Mouse (Mus musculus): ENCODE measurements around the gene Hecw2. TPM values are rescaled to one million over a fixed set of nuclear protein-coding genes. Genes with fewer than 3 reads are reported as not detected.

Hecw2 gene
- polyA plus RNA-seq, 1 experiment from 2014 or later = 6.0 TPM

GRCm38 (mm10) chr1:54153216-54153786 is 41.7 kb downstream of the Hecw2 start:
- 81% methylated on average over 6 of the region's 6 CpGs for WGBS
- no peak for ATAC-seq (ENCODE audit: insufficient number of reproducible peaks, low FRiP score, low TSS enrichment, low read depth)
- Histone ChIP-seq H3K9ac (no peak overlapping the region), H3K9me3 (replicated peaks) (no peaks in the 10 kb centered on the region), H3K36me3 (no peaks in the 10 kb centered on the region), H3K4me3 (replicated peaks) (no peak overlapping the region), H3K27ac (replicated peaks) (no peak overlapping the region), H3K4me1 (no peaks in the 10 kb centered on the region), H3K27me3 (no peaks in the 10 kb centered on the region), H3K4me2 (replicated peaks) (no peak overlapping the region)

- H3K9ac ChIP-seq = no peak overlapping the region
- no peaks in the 10 kb centered on the region for H3K36me3 ChIP-seq
- ATAC-seq (ENCODE audit: insufficient number of reproducible peaks, low FRiP score, low TSS enrichment, low read depth) = no peak
- WGBS = 86% methylated on average over 5 of the region's 5 CpGs
- no peaks in the 10 kb centered on the region for H3K27me3 ChIP-seq
- H3K9me3 ChIP-seq (replicated peaks) = no peaks in the 10 kb centered on the region
- no peaks in the 10 kb centered on the region for H3K4me1 ChIP-seq
- no peak overlapping the region for H3K4me2 ChIP-seq (replicated peaks)
- no peak overlapping the region for H3K4me3 ChIP-seq (replicated peaks)
- H3K27ac ChIP-seq (replicated peaks) = no peak overlapping the region
Measured at GRCm38 (mm10) chr1:54145106-54145505, 49.9 kb downstream of the Hecw2 start.

GRCm38 (mm10) chr1:54133802-54134436 is 61.0 kb downstream of the Hecw2 start:
- Histone ChIP-seq H3K27me3 (no peaks in the 10 kb centered on the region), H3K4me3 (replicated peaks) (no peak overlapping the region), H3K4me2 (replicated peaks) (no peak overlapping the region), H3K9ac (no peak overlapping the region), H3K4me1 (0 out of 2 replicates have a peak, but pooled peaks cover 3% of the 10 kb centered on the region), H3K36me3 (no peaks in the 10 kb centered on the region), H3K27ac (replicated peaks) (no peak overlapping the region), H3K9me3 (replicated peaks) (no peaks in the 10 kb centered on the region)
- WGBS = 72% methylated on average over 4 of the region's 4 CpGs
- ATAC-seq (ENCODE audit: insufficient number of reproducible peaks, low FRiP score, low TSS enrichment, low read depth) = no peak

- Histone ChIP-seq H3K4me3 (replicated peaks) (no peak overlapping the region), H3K4me2 (replicated peaks) (no peak overlapping the region), H3K4me1 (0 out of 2 replicates have a peak, but pooled peaks cover 14% of the 10 kb centered on the region), H3K27me3 (no peaks in the 10 kb centered on the region), H3K36me3 (no peaks in the 10 kb centered on the region), H3K9me3 (replicated peaks) (no peaks in the 10 kb centered on the region), H3K9ac (no peak overlapping the region), H3K27ac (replicated peaks) (peak overlapping the region; percentile 48)
- 46% methylated on average over 5 of the region's 5 CpGs for WGBS
- peak; percentile 75 for ATAC-seq (ENCODE audit: insufficient number of reproducible peaks, low FRiP score, low TSS enrichment, low read depth)
Measured at GRCm38 (mm10) chr1:54128714-54129431, 66.1 kb downstream of the Hecw2 start.

GRCm38 (mm10) chr1:54126991-54127742 is 67.8 kb downstream of the Hecw2 start:
- 0 out of 2 replicates have a peak, but pooled peaks cover 17% of the 10 kb centered on the region for H3K4me1 ChIP-seq
- 57% methylated on average over 10 of the region's 10 CpGs for WGBS
- H3K27ac ChIP-seq (replicated peaks) = no peak overlapping the region
- no peak overlapping the region for H3K9ac ChIP-seq
- no peaks in the 10 kb centered on the region for H3K36me3 ChIP-seq
- H3K9me3 ChIP-seq (replicated peaks) = no peaks in the 10 kb centered on the region
- no peak overlapping the region for H3K4me2 ChIP-seq (replicated peaks)
- no peaks in the 10 kb centered on the region for H3K27me3 ChIP-seq
- no peak overlapping the region for H3K4me3 ChIP-seq (replicated peaks)
- no peak for ATAC-seq (ENCODE audit: insufficient number of reproducible peaks, low FRiP score, low TSS enrichment, low read depth)

GRCm38 (mm10) chr1:54122551-54122950 is 72.4 kb downstream of the Hecw2 start:
- H3K4me3 ChIP-seq (replicated peaks) = no peak overlapping the region
- no peaks in the 10 kb centered on the region for H3K9me3 ChIP-seq (replicated peaks)
- no peaks in the 10 kb centered on the region for H3K36me3 ChIP-seq
- H3K27ac ChIP-seq (replicated peaks) = no peak overlapping the region
- H3K9ac ChIP-seq = no peak overlapping the region
- no peak for ATAC-seq (ENCODE audit: insufficient number of reproducible peaks, low FRiP score, low TSS enrichment, low read depth)
- H3K27me3 ChIP-seq = no peaks in the 10 kb centered on the region
- 47% methylated on average over 2 of the region's 2 CpGs for WGBS
- H3K4me2 ChIP-seq (replicated peaks) = no peak overlapping the region
- H3K4me1 ChIP-seq = peaks cover 27% of the 10 kb centered on the region

GRCm38 (mm10) chr1:54121071-54121730 is 73.8 kb downstream of the Hecw2 start:
- H3K4me1 ChIP-seq = peaks cover 27% of the 10 kb centered on the region
- WGBS = 82% methylated on average over 5 of the region's 5 CpGs
- ATAC-seq (ENCODE audit: insufficient number of reproducible peaks, low FRiP score, low TSS enrichment, low read depth) = no peak

GRCm38 (mm10) chr1:54119638-54120320 is 75.2 kb downstream of the Hecw2 start:
- H3K36me3 ChIP-seq = no peaks in the 10 kb centered on the region
- peaks cover 27% of the 10 kb centered on the region for H3K4me1 ChIP-seq
- ATAC-seq (ENCODE audit: insufficient number of reproducible peaks, low FRiP score, low TSS enrichment, low read depth) = no peak
- no peaks in the 10 kb centered on the region for H3K9me3 ChIP-seq (replicated peaks)
- no peak overlapping the region; the same call in 1 of the 2 replicates for H3K27ac ChIP-seq (replicated peaks)
- H3K27me3 ChIP-seq = no peaks in the 10 kb centered on the region
- no peak overlapping the region for H3K4me3 ChIP-seq (replicated peaks)
- no peak overlapping the region for H3K9ac ChIP-seq
- H3K4me2 ChIP-seq (replicated peaks) = 0 out of 2 replicates have a peak overlapping the region, but pooled peaks have one; percentile 8
- 63% methylated on average over 9 of the region's 9 CpGs for WGBS

More at GRCm38 (mm10) chr1:54121071-54121730, 73.8 kb downstream of the Hecw2 start:
- Histone ChIP-seq H3K9me3 (replicated peaks) (no peaks in the 10 kb centered on the region), H3K9ac (no peak overlapping the region), H3K4me2 (replicated peaks) (no peak overlapping the region), H3K27me3 (no peaks in the 10 kb centered on the region), H3K27ac (replicated peaks) (no peak overlapping the region), H3K36me3 (no peaks in the 10 kb centered on the region), H3K4me3 (replicated peaks) (no peak overlapping the region)

- peak overlapping the region; percentile 59 for H3K27ac ChIP-seq (replicated peaks)
Measured at GRCm38 (mm10) chr1:54118342-54118973, 76.5 kb downstream of the Hecw2 start.

More at GRCm38 (mm10) chr1:54118342-54118973, 76.5 kb downstream of the Hecw2 start:
- H3K36me3 ChIP-seq = no peaks in the 10 kb centered on the region
- 34% methylated on average over 8 of the region's 8 CpGs for WGBS
- H3K4me2 ChIP-seq (replicated peaks) = no peak overlapping the region
- peaks cover 23% of the 10 kb centered on the region for H3K4me1 ChIP-seq
- no peak overlapping the region for H3K9ac ChIP-seq
- H3K27me3 ChIP-seq = no peaks in the 10 kb centered on the region
- no peak overlapping the region for H3K4me3 ChIP-seq (replicated peaks)
- no peak for ATAC-seq (ENCODE audit: insufficient number of reproducible peaks, low FRiP score, low TSS enrichment, low read depth)
- no peaks in the 10 kb centered on the region for H3K9me3 ChIP-seq (replicated peaks)
